Mouse (Mus musculus): ENCODE measurements around the gene Rsbn1. TPM values are rescaled to one million over a fixed set of nuclear protein-coding genes. Genes with fewer than 3 reads are reported as not detected.

The Rsbn1 gene
- polyA plus RNA-seq, 1 experiment, result 14.5 TPM

- DNase-seq, result no peak
- H3K4me3 ChIP-seq (replicated peaks; ENCODE audit: insufficient read depth, low read depth, low read length), result no peak overlapping the region
- no peaks in the 10 kb centered on the region for H3K27me3 ChIP-seq (ENCODE audit: control insufficient read depth, insufficient read depth, low read length)
- H3K27ac ChIP-seq (ENCODE audit: insufficient read depth, low read length), result no peak overlapping the region
- no peaks in the 10 kb centered on the region for H3K4me1 ChIP-seq (ENCODE audit: control insufficient read depth, insufficient read depth, low read length)
- no peak for TF ChIP-seq CTCF (IDR thresholded peaks at IDR 0.05; ENCODE audit: borderline replicate concordance, insufficient read depth, low read depth, low read length)
- TF ChIP-seq POLR2A (IDR thresholded peaks at IDR 0.05; ENCODE audit: borderline replicate concordance, insufficient read depth, low read length), result no peak
- 55% methylated on average over 5 of the region's 5 CpGs for WGBS
Observed at GRCm38 (mm10) chr3:103987831-103988432, 74.0 kb downstream of the Rsbn1 start.

GRCm38 (mm10) chr3:103989352-103989751 is 75.4 kb downstream of the Rsbn1 start:
- 81% methylated on average over 4 of the region's 4 CpGs for WGBS
- H3K27me3 ChIP-seq (ENCODE audit: control insufficient read depth, insufficient read depth, low read length), result no peaks in the 10 kb centered on the region
- TF ChIP-seq POLR2A (IDR thresholded peaks at IDR 0.05; ENCODE audit: borderline replicate concordance, insufficient read depth, low read length), result no peak
- no peak for TF ChIP-seq CTCF (IDR thresholded peaks at IDR 0.05; ENCODE audit: borderline replicate concordance, insufficient read depth, low read depth, low read length)
- H3K27ac ChIP-seq (ENCODE audit: insufficient read depth, low read length), result no peak overlapping the region
- H3K4me1 ChIP-seq (ENCODE audit: control insufficient read depth, insufficient read depth, low read length), result no peaks in the 10 kb centered on the region
- DNase-seq, result no peak
- no peak overlapping the region for H3K4me3 ChIP-seq (replicated peaks; ENCODE audit: insufficient read depth, low read depth, low read length)

- no peaks in the 10 kb centered on the region for H3K4me1 ChIP-seq (ENCODE audit: control insufficient read depth, insufficient read depth, low read length)
- WGBS, result 97% methylated on average over 3 of the region's 3 CpGs
- H3K27ac ChIP-seq (ENCODE audit: insufficient read depth, low read length), result no peak overlapping the region
- DNase-seq, result no peak
- H3K4me3 ChIP-seq (replicated peaks; ENCODE audit: insufficient read depth, low read depth, low read length), result no peak overlapping the region
- no peaks in the 10 kb centered on the region for H3K27me3 ChIP-seq (ENCODE audit: control insufficient read depth, insufficient read depth, low read length)
- TF ChIP-seq CTCF (IDR thresholded peaks at IDR 0.05; ENCODE audit: borderline replicate concordance, insufficient read depth, low read depth, low read length), result no peak
- no peak for TF ChIP-seq POLR2A (IDR thresholded peaks at IDR 0.05; ENCODE audit: borderline replicate concordance, insufficient read depth, low read length)
Observed at GRCm38 (mm10) chr3:103991271-103991670, 77.4 kb downstream of the Rsbn1 start.

GRCm38 (mm10) chr3:103998724-103999123 is 84.8 kb downstream of the Rsbn1 start:
- Histone ChIP-seq H3K4me1 (ENCODE audit: control insufficient read depth, insufficient read depth, low read length) (no peaks in the 10 kb centered on the region), H3K27me3 (ENCODE audit: control insufficient read depth, insufficient read depth, low read length) (no peaks in the 10 kb centered on the region), H3K27ac (ENCODE audit: insufficient read depth, low read length) (no peak overlapping the region), H3K4me3 (replicated peaks; ENCODE audit: insufficient read depth, low read depth, low read length) (no peak overlapping the region)
- WGBS, result 91% methylated on average over 4 of the region's 4 CpGs
- DNase-seq, result no peak
- TF ChIP-seq CTCF (IDR thresholded peaks at IDR 0.05; ENCODE audit: borderline replicate concordance, insufficient read depth, low read depth, low read length) (no peak), POLR2A (IDR thresholded peaks at IDR 0.05; ENCODE audit: borderline replicate concordance, insufficient read depth, low read length) (no peak)

GRCm38 (mm10) chr3:104006896-104007466 is 93.1 kb downstream of the Rsbn1 start:
- peak; percentile 34 to 42 for DNase-seq
- Histone ChIP-seq H3K27ac (ENCODE audit: insufficient read depth, low read length) (no peak overlapping the region), H3K4me3 (replicated peaks; ENCODE audit: insufficient read depth, low read depth, low read length) (no peak overlapping the region), H3K27me3 (ENCODE audit: control insufficient read depth, insufficient read depth, low read length) (no peaks in the 10 kb centered on the region), H3K4me1 (ENCODE audit: control insufficient read depth, insufficient read depth, low read length) (peaks cover 3% of the 10 kb centered on the region)
- 39% methylated on average over 8 of the region's 8 CpGs for WGBS
- no peak for TF ChIP-seq POLR2A (IDR thresholded peaks at IDR 0.05; ENCODE audit: borderline replicate concordance, insufficient read depth, low read length)
- TF ChIP-seq CTCF (IDR thresholded peaks at IDR 0.05; ENCODE audit: borderline replicate concordance, insufficient read depth, low read depth, low read length), result no peak; the same call in 1 of the 2 replicates

- Histone ChIP-seq H3K27me3 (ENCODE audit: control insufficient read depth, insufficient read depth, low read length) (no peaks in the 10 kb centered on the region), H3K4me1 (ENCODE audit: control insufficient read depth, insufficient read depth, low read length) (peaks cover 3% of the 10 kb centered on the region), H3K27ac (ENCODE audit: insufficient read depth, low read length) (no peak overlapping the region), H3K4me3 (replicated peaks; ENCODE audit: insufficient read depth, low read depth, low read length) (no peak overlapping the region)
- DNase-seq, result peak; percentile 54 to 55
- WGBS, result 12% methylated on average over 8 of the region's 8 CpGs
- TF ChIP-seq CTCF (IDR thresholded peaks at IDR 0.05; ENCODE audit: borderline replicate concordance, insufficient read depth, low read depth, low read length) (no peak), POLR2A (IDR thresholded peaks at IDR 0.05; ENCODE audit: borderline replicate concordance, insufficient read depth, low read length) (no peak)
Observed at GRCm38 (mm10) chr3:104007479-104007878, 93.6 kb downstream of the Rsbn1 start.

GRCm38 (mm10) chr3:104009924-104010662 is 96.2 kb downstream of the Rsbn1 start:
- DNase-seq, result no peak
- 92% methylated on average over 5 of the region's 5 CpGs for WGBS
- TF ChIP-seq POLR2A (IDR thresholded peaks at IDR 0.05; ENCODE audit: borderline replicate concordance, insufficient read depth, low read length) (no peak), CTCF (IDR thresholded peaks at IDR 0.05; ENCODE audit: borderline replicate concordance, insufficient read depth, low read depth, low read length) (no peak)
- H3K4me3 ChIP-seq (replicated peaks; ENCODE audit: insufficient read depth, low read depth, low read length), result no peak overlapping the region
- H3K27me3 ChIP-seq (ENCODE audit: control insufficient read depth, insufficient read depth, low read length), result no peaks in the 10 kb centered on the region
- H3K4me1 ChIP-seq (ENCODE audit: control insufficient read depth, insufficient read depth, low read length), result peaks cover 3% of the 10 kb centered on the region
- no peak overlapping the region for H3K27ac ChIP-seq (ENCODE audit: insufficient read depth, low read length)

All from cerebellum, adult 2 months (tissue).